Mouse (Mus musculus): ENCODE data around the gene Lrrc58. TPM values are rescaled to one million over a fixed set of nuclear protein-coding genes. Genes with fewer than 3 reads are reported as not detected.

The Lrrc58 gene
- polyA plus RNA-seq, 1 experiment from 2014 or later = 56.7 TPM

DNA sequence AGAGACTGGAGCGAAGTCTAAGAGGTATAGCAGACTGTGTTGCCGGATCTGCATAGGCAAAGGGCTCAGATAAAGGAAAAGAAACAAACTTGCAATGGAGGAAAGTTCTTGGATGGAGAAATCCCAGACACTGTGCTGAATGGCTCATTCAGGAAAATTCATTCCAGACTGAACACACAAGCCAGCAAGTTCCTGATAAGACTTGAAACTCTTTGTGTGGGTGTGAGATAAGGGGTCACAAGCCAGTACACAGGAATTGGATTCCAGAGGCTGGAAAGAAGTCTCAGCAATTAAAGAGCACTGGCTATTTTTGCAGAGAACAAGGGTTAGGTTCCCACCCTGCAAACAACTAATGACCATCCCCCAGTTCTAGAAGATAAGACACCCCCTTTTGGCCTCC is 25.8 kb downstream of the Lrrc58 start:
- Histone ChIP-seq H3K4me1 (peaks cover 9% of the 10 kb centered on the region), H3K27ac (replicated peaks) (no peak overlapping the region), H3K4me3 (replicated peaks) (no peak overlapping the region), H3K4me2 (replicated peaks) (no peak overlapping the region), H3K9me3 (replicated peaks) (no peaks in the 10 kb centered on the region), H3K9ac (no peak overlapping the region), H3K36me3 (0 out of 2 replicates have a peak, but pooled peaks cover 5% of the 10 kb centered on the region), H3K27me3 (no peaks in the 10 kb centered on the region)
- no peak for ATAC-seq (ENCODE audit: insufficient number of reproducible peaks, low FRiP score, low TSS enrichment, low read depth)
- WGBS = 85% methylated on average over 2 of the region's 2 CpGs

- Histone ChIP-seq H3K9me3 (replicated peaks) (no peaks in the 10 kb centered on the region), H3K4me3 (replicated peaks) (no peak overlapping the region), H3K4me1 (0 out of 2 replicates have a peak, but pooled peaks cover 4% of the 10 kb centered on the region), H3K27me3 (no peaks in the 10 kb centered on the region), H3K36me3 (no peaks in the 10 kb centered on the region), H3K27ac (replicated peaks) (no peak overlapping the region), H3K4me2 (replicated peaks) (no peak overlapping the region), H3K9ac (no peak overlapping the region)
- no peak for ATAC-seq (ENCODE audit: insufficient number of reproducible peaks, low FRiP score, low TSS enrichment, low read depth)
- 73% methylated on average over 5 of the region's 5 CpGs for WGBS
Measured at GRCm38 (mm10) chr16:37898790-37899189, 30.6 kb downstream of the Lrrc58 start.

- Histone ChIP-seq H3K36me3 (no peaks in the 10 kb centered on the region), H3K4me3 (replicated peaks) (no peak overlapping the region), H3K27ac (replicated peaks) (no peak overlapping the region), H3K4me1 (0 out of 2 replicates have a peak, but pooled peaks cover 4% of the 10 kb centered on the region), H3K4me2 (replicated peaks) (no peak overlapping the region), H3K9ac (no peak overlapping the region), H3K27me3 (no peaks in the 10 kb centered on the region), H3K9me3 (replicated peaks) (no peaks in the 10 kb centered on the region)
- WGBS = 38% methylated on average over 2 of the region's 2 CpGs
- no peak for ATAC-seq (ENCODE audit: insufficient number of reproducible peaks, low FRiP score, low TSS enrichment, low read depth)
Measured at GRCm38 (mm10) chr16:37899357-37899756, 31.2 kb downstream of the Lrrc58 start.

- no peaks in the 10 kb centered on the region for H3K27me3 ChIP-seq
- H3K4me2 ChIP-seq (replicated peaks) = no peak overlapping the region
- no peak overlapping the region for H3K4me3 ChIP-seq (replicated peaks)
- H3K36me3 ChIP-seq = no peaks in the 10 kb centered on the region
- no peak overlapping the region for H3K27ac ChIP-seq (replicated peaks)
- H3K4me1 ChIP-seq = 0 out of 2 replicates have a peak, but pooled peaks cover 4% of the 10 kb centered on the region
- no peaks in the 10 kb centered on the region for H3K9me3 ChIP-seq (replicated peaks)
- 45% methylated on average over 11 of the region's 11 CpGs for WGBS
- no peak overlapping the region for H3K9ac ChIP-seq
- no peak for ATAC-seq (ENCODE audit: insufficient number of reproducible peaks, low FRiP score, low TSS enrichment, low read depth)
Measured at GRCm38 (mm10) chr16:37901318-37901717, 33.1 kb downstream of the Lrrc58 start.

GRCm38 (mm10) chr16:37906456-37906855 is 38.3 kb downstream of the Lrrc58 start:
- Histone ChIP-seq H3K27me3 (no peaks in the 10 kb centered on the region), H3K9ac (no peak overlapping the region), H3K27ac (replicated peaks) (no peak overlapping the region), H3K4me2 (replicated peaks) (no peak overlapping the region), H3K4me1 (no peaks in the 10 kb centered on the region), H3K9me3 (replicated peaks) (no peaks in the 10 kb centered on the region), H3K36me3 (no peaks in the 10 kb centered on the region), H3K4me3 (replicated peaks) (no peak overlapping the region)
- no peak for ATAC-seq (ENCODE audit: insufficient number of reproducible peaks, low FRiP score, low TSS enrichment, low read depth)
- WGBS = 88% methylated on average over 3 of the region's 3 CpGs

- Histone ChIP-seq H3K4me2 (replicated peaks) (no peak overlapping the region), H3K4me3 (replicated peaks) (no peak overlapping the region), H3K36me3 (no peaks in the 10 kb centered on the region), H3K4me1 (0 out of 2 replicates have a peak, but pooled peaks cover 1% of the 10 kb centered on the region), H3K27me3 (peaks cover 1% of the 10 kb centered on the region), H3K27ac (replicated peaks) (no peak overlapping the region), H3K9ac (no peak overlapping the region), H3K9me3 (replicated peaks) (no peaks in the 10 kb centered on the region)
- 67% methylated on average over 1 of the region's 1 CpGs for WGBS
- no peak for ATAC-seq (ENCODE audit: insufficient number of reproducible peaks, low FRiP score, low TSS enrichment, low read depth)
Measured at GRCm38 (mm10) chr16:37911086-37911485, 42.9 kb downstream of the Lrrc58 start.

DNA sequence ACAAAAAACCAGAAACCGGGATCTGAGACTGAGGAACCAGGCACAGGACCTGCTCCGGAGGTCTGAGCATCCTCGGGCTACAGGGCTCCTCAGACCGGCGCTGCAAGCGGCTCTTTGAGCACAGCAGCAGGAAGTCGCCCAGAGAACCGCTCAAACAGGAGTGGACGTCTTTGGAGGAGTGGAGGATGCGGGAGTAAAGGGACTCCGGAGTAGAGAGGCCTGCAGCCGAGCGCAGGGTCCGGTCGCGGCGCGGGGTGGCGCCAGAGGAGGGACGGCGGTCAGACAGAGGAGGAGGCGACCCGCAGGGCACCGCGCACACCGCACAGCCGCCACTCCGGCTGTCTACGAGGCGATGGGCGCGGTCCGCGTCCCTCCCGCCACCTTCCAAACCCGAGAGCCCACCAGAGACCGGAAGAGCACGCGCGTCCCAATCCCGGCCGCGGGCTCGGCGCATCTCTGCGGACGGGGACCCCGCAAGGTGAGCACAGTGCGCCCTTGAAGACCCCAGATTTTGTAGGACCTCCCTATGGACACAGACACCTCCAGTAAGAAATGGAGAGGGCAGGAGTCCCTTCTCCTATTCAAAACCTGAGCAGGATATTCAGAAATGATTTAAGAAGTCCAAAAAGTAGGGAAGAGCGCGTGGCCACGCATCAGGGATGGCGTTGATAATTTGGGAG is 48.1 kb downstream of the Lrrc58 start, which contains the start of gene Gpr156:
TSS of gene Gpr156 (plus strand) at position 359 of the 680 bp plus-strand sequence.
- Histone ChIP-seq H3K9me3 (replicated peaks) (no peaks in the 10 kb centered on the region), H3K9ac (peak within 1 kb of the TSS; percentile 23; the same call in 1 of the 2 replicates), H3K27me3 (peaks cover 12% of the 10 kb centered on the region), H3K4me2 (replicated peaks) (peak within 1 kb of the TSS; percentile 93), H3K27ac (replicated peaks) (no peak within 1 kb of the TSS), H3K4me3 (replicated peaks) (peak within 1 kb of the TSS; percentile 52), H3K36me3 (no peaks in the 10 kb centered on the region), H3K4me1 (0 out of 2 replicates have a peak, but pooled peaks cover 9% of the 10 kb centered on the region)
- WGBS = 2% methylated on average over 44 of the region's 53 CpGs
- ATAC-seq (ENCODE audit: insufficient number of reproducible peaks, low FRiP score, low TSS enrichment, low read depth) = peak; percentile 77

DNA sequence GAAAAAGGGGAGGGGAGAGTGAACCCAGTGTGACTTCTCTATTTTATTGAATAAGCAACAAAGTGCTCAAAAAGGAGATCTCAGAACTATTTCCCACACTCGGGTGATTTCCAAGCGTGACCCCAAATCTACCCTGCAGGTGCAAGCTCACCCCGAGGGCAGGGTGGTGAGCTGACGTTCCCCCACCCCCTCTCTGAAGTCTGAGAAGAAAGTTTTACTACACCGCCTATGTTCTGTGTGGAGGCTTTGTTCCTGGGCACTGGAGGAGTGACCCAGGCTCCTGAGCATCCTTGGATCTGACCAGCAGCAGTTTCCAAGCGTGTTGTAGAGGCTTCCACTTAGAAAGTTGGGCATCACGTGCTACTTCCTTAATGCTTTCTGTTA is 48.6 kb downstream of the Lrrc58 start:
- 0 out of 2 replicates have a peak, but pooled peaks cover 9% of the 10 kb centered on the region for H3K4me1 ChIP-seq
- peaks cover 12% of the 10 kb centered on the region for H3K27me3 ChIP-seq
- H3K27ac ChIP-seq (replicated peaks) = no peak overlapping the region
- H3K9me3 ChIP-seq (replicated peaks) = no peaks in the 10 kb centered on the region
- 18% methylated on average over 7 of the region's 7 CpGs for WGBS
- ATAC-seq (ENCODE audit: insufficient number of reproducible peaks, low FRiP score, low TSS enrichment, low read depth) = no peak
- peak overlapping the region; percentile 93 for H3K4me2 ChIP-seq (replicated peaks)
- H3K36me3 ChIP-seq = no peaks in the 10 kb centered on the region
- H3K4me3 ChIP-seq (replicated peaks) = peak overlapping the region; percentile 52
- H3K9ac ChIP-seq = no peak overlapping the region

DNA sequence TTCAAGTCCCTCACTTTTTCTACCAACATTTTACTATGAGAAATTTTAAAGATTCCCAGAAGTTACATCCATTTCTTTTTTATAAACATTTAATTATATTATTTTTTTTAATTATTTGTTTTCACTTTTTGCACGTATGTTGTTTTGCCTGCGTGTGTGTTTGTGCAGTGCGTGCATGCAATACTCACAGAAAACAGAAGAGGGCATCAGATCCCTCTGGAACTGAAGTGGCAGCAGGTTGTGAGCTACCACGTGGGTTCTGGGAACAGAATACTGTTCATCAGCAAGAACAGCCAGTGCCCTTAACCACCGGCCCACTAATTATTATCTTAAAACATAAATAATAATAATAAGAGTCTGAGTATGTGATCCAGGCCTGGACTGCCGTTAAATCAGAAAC is 50.8 kb downstream of the Lrrc58 start:
- peaks cover 12% of the 10 kb centered on the region for H3K27me3 ChIP-seq
- no peaks in the 10 kb centered on the region for H3K9me3 ChIP-seq (replicated peaks)
- no peak overlapping the region for H3K4me2 ChIP-seq (replicated peaks)
- H3K4me1 ChIP-seq = 0 out of 2 replicates have a peak, but pooled peaks cover 9% of the 10 kb centered on the region
- ATAC-seq (ENCODE audit: insufficient number of reproducible peaks, low FRiP score, low TSS enrichment, low read depth) = no peak
- no peak overlapping the region for H3K4me3 ChIP-seq (replicated peaks)
- no peak overlapping the region for H3K27ac ChIP-seq (replicated peaks)
- H3K9ac ChIP-seq = no peak overlapping the region
- H3K36me3 ChIP-seq = no peaks in the 10 kb centered on the region
- WGBS = 86% methylated on average over 6 of the region's 6 CpGs

- Histone ChIP-seq H3K4me3 (replicated peaks) (no peak overlapping the region), H3K9ac (no peak overlapping the region), H3K27me3 (peaks cover 12% of the 10 kb centered on the region), H3K4me2 (replicated peaks) (no peak overlapping the region), H3K27ac (replicated peaks) (no peak overlapping the region), H3K4me1 (0 out of 2 replicates have a peak, but pooled peaks cover 9% of the 10 kb centered on the region), H3K36me3 (no peaks in the 10 kb centered on the region), H3K9me3 (replicated peaks) (no peaks in the 10 kb centered on the region)
- no peak for ATAC-seq (ENCODE audit: insufficient number of reproducible peaks, low FRiP score, low TSS enrichment, low read depth)
- WGBS = 60% methylated on average over 8 of the region's 8 CpGs
Measured at GRCm38 (mm10) chr16:37920842-37921409, 52.7 kb downstream of the Lrrc58 start.

DNA sequence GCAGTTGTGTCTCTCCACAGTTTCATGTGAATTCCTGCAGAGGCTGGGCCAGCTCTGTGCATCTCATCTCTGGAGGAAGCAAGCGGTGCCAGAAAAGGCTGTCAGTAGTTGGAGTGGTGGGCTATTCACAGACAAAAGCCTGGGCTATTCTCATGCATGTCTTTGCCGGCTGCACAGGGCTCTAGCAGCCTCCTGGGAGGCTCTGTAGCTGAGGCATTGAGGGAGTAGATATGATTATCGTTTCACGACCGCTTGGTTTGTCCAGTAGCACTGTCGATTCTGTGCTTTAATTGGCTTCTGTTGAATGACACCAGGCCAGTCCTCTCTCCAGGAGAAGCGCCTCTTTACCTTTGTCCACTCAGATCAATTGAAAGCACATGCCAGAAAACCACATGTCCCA is 57.9 kb downstream of the Lrrc58 start:
- 50% methylated on average over 7 of the region's 7 CpGs for WGBS
- Histone ChIP-seq H3K4me1 (no peaks in the 10 kb centered on the region; the same call in 1 of the 2 replicates), H3K4me3 (replicated peaks) (no peak overlapping the region), H3K9me3 (replicated peaks) (no peaks in the 10 kb centered on the region), H3K36me3 (no peaks in the 10 kb centered on the region), H3K27ac (replicated peaks) (no peak overlapping the region), H3K4me2 (replicated peaks) (no peak overlapping the region), H3K9ac (no peak overlapping the region), H3K27me3 (no peaks in the 10 kb centered on the region)
- no peak for ATAC-seq (ENCODE audit: insufficient number of reproducible peaks, low FRiP score, low TSS enrichment, low read depth)

All from embryonic facial prominence, embryonic 15.5 days (tissue).